Mouse (Mus musculus) olfactory bulb, adult 2 months (tissue): ENCODE results near the gene Sparcl1.

Experiments
- CTCF ChIP-seq: fragments of 200-500 bp; IDR thresholded peaks from 2 replicates; pipeline ENCODE4 v1.5.1; 2012; ENCODE audit warnings: low read depth, mild to moderate bottlenecking, low read length, moderate library complexity; ENCODE audit not compliant: insufficient read depth
- POLR2A ChIP-seq: fragments of 200-500 bp; IDR thresholded peaks from 2 replicates; pipeline ENCODE4 v1.6.1; 2012; ENCODE audit warnings: mild to moderate bottlenecking, low read depth, low read length, moderate library complexity; ENCODE audit not compliant: insufficient read depth

DNA sequence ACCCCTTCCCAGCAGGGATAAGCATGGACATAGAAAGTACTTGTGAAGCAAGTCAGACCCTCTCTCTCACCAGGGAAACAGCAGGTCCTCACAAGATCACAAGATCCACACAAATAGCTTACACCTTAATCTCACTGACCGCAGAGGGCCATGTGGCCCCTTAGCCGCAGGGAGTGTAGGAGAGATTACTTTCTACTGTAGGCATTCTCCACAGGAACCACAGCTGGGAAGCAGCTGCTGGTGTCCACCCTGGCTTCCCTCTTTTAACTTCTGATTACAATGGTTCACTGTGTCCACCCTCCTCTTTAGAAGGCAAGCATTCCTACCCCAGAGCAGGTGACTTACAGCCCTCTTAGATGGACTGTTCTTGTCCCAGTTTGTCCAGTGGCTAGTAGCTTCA lies 69.8 kb downstream of the Sparcl1 start:
- TF ChIP-seq CTCF (no peak), POLR2A (no peak)
